Mouse (Mus musculus) megakaryocyte-erythroid progenitor cell, adult 5-6 weeks (primary cell): ENCODE measurements around the gene St6galnac3. TPM values are rescaled to one million over a fixed set of nuclear protein-coding genes. Genes with fewer than 3 reads are reported as not detected.

Source experiments
- ATAC-seq: replicated peaks from 2 replicates; pipeline ENCODE4 v1.8.0; 2016; ENCODE audit warnings: mild to moderate bottlenecking, inconsistent platforms; ENCODE audit not compliant: severe bottlenecking, poor library complexity, low FRiP score, low TSS enrichment
- total RNA-seq, 2 experiments: library from RNA; stranded (forward) in 1 of 2; stranded (reverse) in 1 of 2; fragments of 200-1000, 215-1000 nt in 1 of 2; fragments of >200 nt in 1 of 2; fragmentation: Nextera tagmentation in 1 of 2; gene quantifications; 2 replicates each; pipeline ENCODE4 v1.2.3; 2014 to 2017

Gene St6galnac3
- total RNA-seq, 2 experiments from 2014 or later: 17.2 to 19.6 TPM

- no peak for ATAC-seq
Observed at GRCm38 (mm10) chr3:153238381-153238780, 486.6 kb downstream of the St6galnac3 start.

GRCm38 (mm10) chr3:153236262-153236661 lies 488.7 kb downstream of the St6galnac3 start:
- no peak for ATAC-seq

DNA sequence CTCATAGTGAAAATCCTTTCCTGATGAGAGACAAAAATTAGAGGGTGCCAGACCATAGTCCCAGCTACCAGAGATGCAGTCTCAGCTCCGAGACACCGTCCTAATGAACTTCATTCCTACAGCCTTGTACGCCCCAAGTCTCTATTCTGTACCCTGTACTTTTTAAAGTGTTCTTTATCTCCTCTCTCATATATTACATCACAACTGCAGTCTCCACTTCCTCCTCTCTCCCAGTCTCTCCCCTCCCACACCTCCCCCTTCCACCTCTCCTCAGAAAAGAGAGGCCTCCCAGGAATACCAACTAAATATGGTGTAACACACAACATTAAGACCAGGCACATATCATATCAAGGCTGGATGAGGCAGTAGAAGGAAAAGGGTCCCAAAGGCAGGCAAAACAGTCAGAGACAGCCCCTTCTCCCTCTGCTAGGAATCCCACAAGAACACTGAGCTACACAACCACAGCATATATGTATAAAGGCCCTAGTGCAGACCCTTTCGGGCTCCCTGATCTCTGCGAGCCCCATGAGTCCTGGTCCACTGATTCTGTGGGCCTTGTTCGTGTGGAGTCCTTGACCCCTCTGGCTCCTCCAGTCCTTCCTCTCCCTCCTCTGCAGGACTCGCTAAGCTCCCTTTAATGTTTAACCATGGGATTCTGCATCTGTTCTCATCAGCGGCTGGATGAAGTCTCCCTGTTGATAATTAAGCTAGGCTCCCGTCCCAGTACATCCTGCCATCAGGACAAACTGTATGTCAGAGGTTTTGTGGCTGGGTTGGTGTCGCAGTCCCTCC lies 502.2 kb downstream of the St6galnac3 start:
- no peak for ATAC-seq

GRCm38 (mm10) chr3:153219391-153219790 lies 505.6 kb downstream of the St6galnac3 start:
- no peak for ATAC-seq

- no peak for ATAC-seq
Observed at GRCm38 (mm10) chr3:153208186-153208585, 516.8 kb downstream of the St6galnac3 start.

DNA sequence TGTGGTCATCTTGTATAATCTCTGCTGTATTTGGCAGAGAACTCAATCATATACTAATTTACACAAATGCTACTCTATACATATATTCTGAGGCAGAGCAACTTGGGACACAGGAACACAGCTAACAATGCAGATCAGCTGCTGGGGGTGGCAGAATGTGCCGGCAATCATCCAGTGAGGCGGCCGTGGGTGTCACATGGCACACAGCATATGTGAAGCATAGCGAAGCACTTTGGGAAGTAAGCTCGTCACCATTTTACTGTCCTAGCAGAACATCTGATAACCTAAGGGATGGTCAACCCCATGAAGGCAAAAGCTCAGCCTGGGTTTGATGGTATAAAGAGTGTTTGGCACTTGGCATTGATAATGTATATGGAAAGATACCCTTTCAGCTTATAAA lies 520.9 kb downstream of the St6galnac3 start:
- no peak for ATAC-seq

DNA sequence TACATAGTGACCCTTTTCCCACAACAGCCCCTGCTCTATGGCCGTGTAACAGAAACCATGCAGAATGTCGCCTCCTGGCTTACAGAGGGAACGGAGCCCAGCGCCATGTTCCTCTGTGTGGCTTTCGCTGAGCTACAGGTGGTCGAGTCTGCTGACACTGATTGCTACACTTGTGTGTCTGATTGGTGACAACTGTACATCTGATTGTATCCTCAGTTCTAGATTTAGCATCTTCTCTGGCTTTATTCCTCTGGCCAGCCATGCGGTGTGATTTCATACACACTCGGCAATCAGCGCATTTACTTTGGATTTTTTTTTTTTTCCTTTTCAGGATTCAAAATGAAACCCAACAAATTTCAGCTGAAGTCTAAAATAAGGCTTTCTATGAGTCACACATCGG lies 523.1 kb downstream of the St6galnac3 start:
- no peak for ATAC-seq

DNA sequence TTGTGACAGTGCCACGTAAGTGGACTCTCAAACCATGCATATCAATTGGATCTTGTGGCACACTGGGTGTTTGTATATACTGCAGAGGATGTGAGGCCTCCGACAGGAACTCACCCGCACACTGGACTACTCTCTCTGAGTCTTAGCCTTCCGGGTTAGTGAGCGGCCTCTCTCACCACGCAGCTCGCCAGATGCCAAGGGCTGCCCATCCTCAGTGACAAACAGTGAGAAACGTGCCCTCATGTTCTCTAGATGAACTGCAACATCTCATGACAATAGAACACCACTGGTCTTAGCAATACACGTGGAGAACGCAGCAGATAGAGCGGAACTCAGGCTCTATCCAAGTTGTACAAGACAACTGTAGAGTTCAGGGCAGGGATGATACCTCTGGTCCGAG lies 524.2 kb downstream of the St6galnac3 start:
- ATAC-seq: no peak

GRCm38 (mm10) chr3:153200076-153200475 lies 524.9 kb downstream of the St6galnac3 start:
- ATAC-seq: no peak

- no peak for ATAC-seq
Observed at GRCm38 (mm10) chr3:153199251-153199650, 525.7 kb downstream of the St6galnac3 start.

DNA sequence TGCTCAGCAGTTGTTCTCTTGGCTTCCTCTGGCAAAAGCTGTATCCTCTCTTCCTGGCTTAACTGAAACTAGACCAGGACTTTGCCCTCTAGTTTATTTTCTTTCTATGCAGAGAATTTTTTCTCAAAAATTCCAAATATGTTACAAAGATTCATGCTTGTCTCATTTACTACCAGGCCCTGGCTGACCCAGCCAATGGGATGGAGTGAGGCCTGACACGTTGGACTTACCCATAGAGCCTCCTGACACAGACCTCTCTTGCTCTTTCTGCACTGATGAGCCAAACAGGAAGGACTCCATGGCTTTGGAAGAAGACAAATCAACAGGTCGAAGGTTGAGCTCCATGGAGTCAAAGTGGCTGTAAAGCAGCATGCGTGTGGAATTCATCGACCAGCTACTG lies 526.5 kb downstream of the St6galnac3 start:
- no peak for ATAC-seq

DNA sequence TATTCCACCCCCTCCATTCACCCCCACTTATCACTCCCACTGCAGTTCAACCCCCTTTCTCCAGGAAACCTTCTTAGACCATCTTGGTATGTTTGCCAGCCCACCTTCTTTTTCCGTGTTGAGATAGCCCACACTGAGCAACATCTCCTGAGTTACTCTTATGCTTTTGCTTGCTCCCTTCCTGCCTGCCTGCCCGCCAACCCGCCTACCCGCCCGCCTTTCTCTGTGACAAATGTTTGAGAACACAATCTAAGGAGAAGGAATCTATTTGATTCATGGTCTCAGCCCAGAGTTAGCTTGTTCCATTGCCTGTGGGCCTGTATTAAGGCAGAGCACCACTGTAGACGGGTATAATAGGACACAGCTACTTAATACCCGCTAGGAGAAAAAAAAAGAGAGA lies 531.9 kb downstream of the St6galnac3 start:
- ATAC-seq: no peak

DNA sequence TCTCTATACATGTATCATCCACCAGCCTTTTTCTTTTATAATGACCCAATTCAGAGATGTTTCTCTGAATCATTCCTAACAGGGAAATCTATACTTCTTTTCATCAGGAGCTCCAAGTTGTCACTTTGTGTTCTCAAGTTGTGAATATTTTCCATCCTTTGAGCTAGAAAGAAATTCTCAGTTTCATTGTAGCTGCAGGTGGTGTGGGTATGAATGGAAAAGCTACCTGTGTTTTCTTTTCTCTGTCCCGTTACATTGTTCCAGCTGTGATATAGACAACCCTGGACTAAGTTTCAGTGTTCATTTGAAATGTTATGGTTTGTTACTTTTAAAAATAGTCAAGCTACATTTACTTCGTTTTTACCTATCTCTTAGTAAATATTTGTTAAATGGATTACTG lies 534.2 kb downstream of the St6galnac3 start:
- no peak for ATAC-seq

DNA sequence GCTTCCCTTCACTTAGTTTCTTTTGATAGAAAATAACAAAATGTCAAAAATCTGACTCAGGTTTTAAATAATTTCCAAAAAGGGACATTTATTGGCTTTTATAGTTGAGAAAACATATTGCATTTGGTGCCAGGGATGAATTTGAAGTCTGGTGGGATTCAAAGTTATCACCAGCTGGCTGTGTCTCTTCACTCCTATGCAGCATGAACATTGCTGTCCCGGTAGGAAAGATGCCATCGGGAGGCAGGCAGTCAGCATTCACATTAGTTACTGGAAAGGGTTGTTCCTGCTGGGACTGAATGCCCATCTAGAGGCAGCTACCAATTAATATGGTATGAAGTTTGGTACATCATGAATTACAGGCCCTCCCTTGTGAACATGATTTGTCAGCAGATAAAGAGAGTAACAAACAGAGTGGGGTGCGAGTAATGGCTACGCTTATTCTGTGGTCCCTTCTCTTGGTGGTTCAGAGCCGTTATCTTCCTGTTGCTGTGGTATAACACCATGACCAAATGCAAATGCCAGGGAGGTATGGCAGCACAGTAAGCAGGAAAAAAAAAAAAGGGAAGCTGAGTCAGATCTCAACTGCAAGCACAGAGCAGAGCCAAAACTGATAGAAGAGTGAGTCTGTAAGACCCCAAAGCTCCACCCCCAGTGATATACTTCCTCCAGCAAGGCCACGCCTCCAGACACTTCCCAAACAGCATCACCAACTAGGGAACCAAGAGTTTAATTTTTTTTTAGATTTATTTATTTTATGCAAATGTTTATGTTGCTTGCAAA lies 535.1 kb downstream of the St6galnac3 start:
- no peak for ATAC-seq

DNA sequence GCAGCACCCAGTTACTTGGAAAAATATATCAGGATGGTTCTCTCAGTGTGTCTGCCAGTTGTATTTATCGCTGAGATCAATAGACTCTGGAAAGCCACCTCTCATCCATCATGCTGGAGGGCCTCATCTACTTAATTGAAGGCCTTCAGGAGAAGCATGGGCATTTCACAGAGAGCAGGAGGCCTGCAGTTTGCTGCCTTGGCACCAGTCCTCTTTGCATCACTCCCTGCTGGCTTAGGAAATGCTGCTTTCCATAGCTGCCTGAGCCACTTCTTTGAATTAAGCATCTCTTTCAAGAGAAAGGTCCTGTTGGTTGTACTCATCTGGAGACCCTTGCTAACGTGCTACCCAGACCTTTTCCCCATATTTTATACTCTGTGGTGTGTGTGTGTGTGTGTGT lies 536.8 kb downstream of the St6galnac3 start:
- no peak for ATAC-seq

GRCm38 (mm10) chr3:153185117-153185516 lies 539.9 kb downstream of the St6galnac3 start:
- ATAC-seq: no peak

- ATAC-seq: no peak
Observed at GRCm38 (mm10) chr3:153181242-153181641, 543.7 kb downstream of the St6galnac3 start.

DNA sequence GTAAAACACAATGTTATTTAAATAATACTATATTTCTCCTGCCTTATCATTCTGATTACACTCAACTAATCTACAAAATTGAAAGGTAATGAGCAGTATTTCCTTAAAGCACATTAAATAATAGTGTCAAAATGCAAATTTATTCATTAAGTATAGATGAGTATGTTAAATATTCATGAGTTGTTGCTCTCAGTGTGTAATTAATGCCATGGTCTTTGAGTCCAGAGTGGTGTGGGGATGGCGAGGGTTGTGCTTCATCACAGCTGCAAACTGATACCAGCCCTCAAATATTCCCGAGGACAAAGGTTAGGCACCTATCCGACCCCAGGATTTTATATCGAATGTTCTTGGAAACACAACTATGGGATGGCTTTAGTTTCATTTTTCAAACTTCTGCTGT lies 548.2 kb downstream of the St6galnac3 start:
- ATAC-seq: no peak

DNA sequence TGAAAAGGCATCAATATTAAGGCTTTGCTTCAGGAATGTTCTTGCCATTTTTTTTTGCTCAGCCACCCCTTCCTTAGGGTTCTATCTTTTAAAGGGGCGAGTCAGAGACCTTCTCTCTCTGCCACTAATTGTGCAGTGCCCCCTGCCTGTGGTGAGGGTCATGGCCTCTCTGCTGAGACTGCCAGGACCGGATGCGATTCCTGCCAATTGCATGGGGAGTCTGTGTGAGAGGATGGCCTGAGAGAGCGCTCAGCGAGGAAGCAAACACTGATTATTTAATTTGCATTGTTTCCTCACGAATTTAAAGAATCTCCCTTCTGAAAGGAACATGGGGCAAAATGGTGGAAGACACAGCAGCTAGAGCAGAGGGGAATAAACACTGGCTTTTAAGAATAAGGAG lies 548.6 kb downstream of the St6galnac3 start:
- no peak for ATAC-seq

DNA sequence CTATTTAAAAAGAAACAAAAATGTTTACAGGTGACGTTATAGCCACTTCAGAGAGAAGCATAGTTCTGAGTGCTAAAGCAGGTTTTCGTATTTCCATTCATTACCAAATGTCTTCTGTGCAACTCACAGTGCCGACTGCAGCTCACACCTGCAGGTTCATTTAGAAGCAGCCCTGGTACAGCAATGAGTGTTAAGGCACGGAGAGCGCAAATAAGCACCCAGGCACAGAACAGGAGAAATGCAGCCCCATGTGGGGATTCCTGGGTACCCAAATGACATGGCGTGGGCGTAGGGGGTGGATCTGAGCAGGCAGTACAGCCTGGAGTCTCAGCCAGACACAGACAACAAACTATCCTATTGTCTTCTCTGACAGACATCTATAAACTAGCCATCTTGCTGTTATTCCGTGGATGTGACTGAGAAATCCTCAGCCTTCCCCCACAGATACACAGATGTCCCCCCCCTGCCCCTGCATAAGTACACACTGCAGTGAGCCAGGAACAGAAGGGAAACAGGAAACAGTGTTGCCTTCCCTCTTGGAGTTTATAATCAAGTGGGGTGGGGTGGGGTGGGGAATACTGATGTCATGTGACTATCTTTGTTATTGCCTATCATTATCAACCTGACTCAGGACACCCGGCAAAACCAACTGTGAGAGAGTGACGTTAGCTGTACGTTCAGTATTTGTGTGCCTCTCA lies 550.5 kb downstream of the St6galnac3 start:
- no peak for ATAC-seq
